Mouse (Mus musculus): ENCODE data around the gene Zfp871.
"Not testable (repeated sequence)": the region's sequence is repeated elsewhere in the genome, so short reads cannot be mapped to it uniquely, and the experiment has no call there.

Gene Zfp871

GRCm38 (mm10) chr17:32738406-32738805, 49.7 kb downstream of the Zfp871 start:
- no peak for DNase-seq (ENCODE audit: low spot score)

- DNase-seq (ENCODE audit: low spot score), result peak; percentile 34
Measured at GRCm38 (mm10) chr17:32729029-32729428, 59.1 kb downstream of the Zfp871 start.

- not testable (repeated sequence) for DNase-seq (ENCODE audit: low spot score)
Measured at GRCm38 (mm10) chr17:32726360-32726759, 61.7 kb downstream of the Zfp871 start.

- DNase-seq (ENCODE audit: low spot score), result no peak
Measured at GRCm38 (mm10) chr17:32722771-32723170, 65.3 kb downstream of the Zfp871 start.

GRCm38 (mm10) chr17:32722151-32722550, 65.9 kb downstream of the Zfp871 start:
- DNase-seq (ENCODE audit: low spot score), result not testable (repeated sequence)

Data from embryo, embryonic 10.5 days (tissue).